Mouse (Mus musculus) cerebellum, postnatal 25 days (tissue): Measurements from ENCODE around the gene Bdh2.

Source experiments
- DNase-seq, 2 experiments: peaks; one replicate each; pipeline ENCODE4 v3.0.0; 2021; ENCODE audit warnings: mixed read lengths in 2 of 2

Bdh2 gene

DNA sequence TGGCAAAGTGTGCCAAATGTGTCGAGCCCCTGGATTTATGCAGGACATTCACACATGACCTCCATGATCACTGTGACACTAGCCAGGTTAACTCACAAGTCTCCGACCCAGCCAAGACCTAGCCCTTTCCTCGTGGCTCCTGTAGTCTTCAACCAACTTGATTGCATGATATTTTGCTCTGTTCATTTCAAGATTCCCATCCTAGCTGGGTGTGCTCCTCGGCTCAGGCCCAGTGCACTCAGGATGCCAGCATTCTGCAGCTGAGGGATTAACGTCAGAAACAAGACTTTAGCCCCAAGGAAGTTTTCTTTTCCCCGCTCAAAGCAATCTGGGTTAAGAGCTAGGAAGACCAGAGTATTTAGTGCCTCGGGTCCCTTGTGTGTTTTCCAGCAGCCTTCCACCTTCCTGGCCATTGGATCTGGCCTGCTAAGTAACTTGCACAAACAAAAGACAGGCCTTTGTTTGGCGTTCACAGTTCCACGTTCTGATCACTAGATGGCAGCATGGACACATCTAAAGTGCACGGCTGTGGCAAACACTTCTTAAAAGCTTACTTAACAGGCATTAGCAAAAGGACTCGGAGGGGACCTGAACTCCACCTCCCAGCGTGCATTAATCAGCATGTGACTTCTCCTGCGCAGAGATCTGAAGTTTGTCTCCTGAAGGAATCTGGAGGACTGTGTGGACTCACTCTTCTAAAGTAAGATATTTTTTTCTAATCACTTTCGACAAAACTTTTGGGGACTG lies at the start of gene Bdh2:
Gene Bdh2 (plus strand): TSS at position 553 of the 747 bp plus-strand sequence.
- peak; percentile 64 to 78 for DNase-seq

DNA sequence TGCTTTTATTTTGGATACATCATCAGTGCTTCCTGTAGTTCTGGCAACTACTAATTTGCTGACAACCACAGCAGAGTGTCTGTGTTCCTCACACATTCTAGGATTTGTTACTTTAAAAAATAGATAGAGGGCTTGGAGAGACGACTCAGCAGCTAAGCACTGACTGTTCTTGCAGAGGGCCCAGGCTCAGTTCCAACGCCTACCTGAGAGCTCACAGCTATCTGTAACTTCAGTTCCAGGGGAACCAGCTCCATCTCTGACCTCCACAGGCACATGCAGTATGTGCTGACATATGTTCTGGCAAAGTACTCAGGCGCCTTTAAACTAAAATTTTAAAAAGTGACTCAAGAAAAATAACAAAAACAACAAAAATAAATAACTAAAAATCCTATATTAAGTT lies 49.0 kb upstream of the Bdh2 start:
- no peak for DNase-seq

DNA sequence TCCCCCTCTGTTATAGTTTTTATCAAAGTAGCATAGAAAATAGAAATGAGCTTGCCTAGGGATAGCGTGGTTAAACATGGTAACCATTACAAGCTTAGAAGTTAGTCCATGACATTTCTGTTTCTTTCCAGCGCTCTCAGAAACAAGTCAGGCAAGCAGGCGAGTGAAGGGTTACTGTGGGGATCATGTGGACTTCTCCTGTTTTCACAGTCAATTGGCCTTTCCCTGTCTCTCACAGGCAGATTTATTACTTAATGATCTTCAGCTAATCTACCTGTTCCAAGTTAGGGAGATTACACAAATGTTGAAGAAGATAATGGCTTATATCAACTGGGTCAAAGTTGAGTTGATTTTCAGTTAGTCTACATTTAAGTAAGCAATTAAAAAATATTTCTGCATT lies 48.6 kb upstream of the Bdh2 start:
- DNase-seq, result no peak

DNA sequence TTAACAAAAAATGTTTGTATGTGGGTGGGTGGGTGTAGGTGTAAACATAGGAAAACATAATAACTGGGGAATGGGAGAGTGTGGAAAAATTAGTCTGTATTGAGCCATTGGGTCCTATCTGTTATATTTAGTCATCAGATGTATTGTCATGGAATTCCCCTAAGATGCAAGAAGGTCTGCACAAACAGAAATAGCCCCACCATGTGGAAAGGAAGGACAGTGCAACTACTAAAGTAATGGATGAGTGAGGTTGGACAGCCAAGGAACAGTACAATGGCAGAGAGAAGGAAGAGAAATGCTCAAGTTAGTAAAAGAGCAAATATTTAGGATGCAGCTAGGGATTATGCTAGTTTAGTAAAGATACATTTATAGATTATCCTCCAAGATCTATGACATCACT lies 35.3 kb upstream of the Bdh2 start:
- no peak for DNase-seq

DNA sequence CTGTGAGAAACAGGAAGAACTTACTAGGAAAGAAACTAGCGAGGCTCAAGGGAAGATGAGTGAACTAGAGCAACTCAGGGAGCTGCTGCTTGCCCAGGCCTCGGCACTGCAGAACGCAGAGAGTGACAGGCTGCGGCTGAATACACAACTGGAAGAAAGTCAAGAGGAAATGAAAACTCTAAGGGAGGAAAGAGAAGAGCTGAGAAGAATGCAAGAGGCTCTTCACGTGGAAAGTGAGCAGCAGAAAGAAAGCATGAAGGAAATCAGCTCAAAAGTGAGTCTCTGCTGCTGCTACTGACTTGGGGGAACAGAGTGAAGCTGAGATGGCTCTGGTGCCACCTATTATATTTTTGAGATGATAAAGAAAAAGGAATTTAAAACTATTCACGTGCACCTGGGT lies 34.2 kb upstream of the Bdh2 start:
- no peak for DNase-seq

DNA sequence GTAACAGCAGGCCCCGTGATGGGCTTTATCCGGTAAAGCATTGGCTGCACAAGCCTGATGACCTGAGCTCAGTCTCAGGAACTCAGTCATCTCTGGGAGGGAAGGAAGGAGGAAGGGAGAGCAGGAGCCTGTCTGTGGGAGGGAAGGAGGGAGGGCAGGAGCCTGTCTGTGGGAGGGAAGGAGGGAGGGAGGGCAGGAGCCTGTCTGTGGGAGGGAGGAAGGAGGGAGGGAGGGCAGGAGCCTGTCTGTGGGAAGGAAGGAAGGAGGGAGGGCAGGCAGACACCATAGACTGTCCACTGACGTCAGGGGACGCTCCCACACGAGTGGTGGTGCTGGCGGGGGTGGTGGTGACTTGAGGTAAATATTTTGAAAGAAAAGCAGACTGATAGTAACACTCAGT lies 31.9 kb upstream of the Bdh2 start:
- DNase-seq, result no peak

DNA sequence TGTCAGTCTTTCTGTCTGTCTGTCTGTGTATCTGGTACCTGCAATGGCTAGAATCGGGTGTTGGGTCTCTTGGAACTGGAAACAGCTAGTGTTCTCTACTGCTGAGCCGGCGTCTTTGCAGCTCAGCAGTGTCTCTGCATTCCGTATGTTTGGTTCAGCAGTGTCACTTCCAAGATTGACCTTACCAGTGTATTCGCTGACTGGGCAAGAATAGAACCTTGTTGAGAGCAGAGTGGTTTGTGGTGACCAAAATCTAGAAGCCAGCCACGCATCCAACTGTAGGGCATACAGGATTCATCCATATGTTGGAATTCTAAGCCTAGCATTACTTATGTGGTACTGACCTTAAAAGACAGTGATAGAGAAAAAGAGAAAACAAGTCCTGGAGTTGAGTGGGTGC lies 29.2 kb upstream of the Bdh2 start:
- no peak for DNase-seq

DNA sequence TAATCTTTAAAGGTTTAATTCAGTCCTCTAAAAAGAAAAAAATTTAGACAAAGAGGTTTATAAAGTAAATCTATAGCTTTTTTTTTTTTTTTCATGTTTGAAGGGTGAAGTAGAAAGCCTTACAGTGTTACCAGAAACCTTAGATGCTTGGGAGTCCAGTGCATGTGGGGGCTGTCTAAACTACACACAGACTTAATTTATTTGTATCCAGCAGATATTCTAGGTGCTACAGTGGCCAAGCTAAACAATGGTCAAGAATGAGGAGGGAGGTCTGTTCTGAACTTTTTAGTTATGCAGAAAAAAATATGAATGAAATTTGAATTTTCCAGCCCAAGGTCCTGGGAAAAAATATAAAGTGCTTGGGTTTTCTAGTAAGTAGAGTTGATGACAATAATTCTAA lies 26.2 kb upstream of the Bdh2 start:
- DNase-seq, result no peak

DNA sequence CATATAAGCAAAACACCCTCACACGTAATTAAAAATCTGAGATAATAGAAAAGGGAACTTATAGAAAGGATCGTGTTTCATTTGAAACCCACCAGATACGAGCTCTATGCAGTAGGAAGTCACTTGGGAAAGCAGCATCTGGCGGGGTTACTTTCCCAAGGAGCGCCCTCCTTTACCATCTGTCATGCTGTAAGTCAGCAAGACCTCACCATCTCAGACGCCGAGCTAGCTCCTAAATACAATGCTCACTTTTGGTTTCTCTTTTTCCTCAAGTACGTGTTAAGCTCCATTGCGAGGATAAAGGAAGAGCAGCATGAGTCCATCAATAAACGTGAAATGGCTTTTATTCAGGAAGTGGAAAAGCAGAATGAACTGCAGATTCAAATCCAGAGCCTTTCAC lies 22.1 kb upstream of the Bdh2 start:
- no peak for DNase-seq

DNA sequence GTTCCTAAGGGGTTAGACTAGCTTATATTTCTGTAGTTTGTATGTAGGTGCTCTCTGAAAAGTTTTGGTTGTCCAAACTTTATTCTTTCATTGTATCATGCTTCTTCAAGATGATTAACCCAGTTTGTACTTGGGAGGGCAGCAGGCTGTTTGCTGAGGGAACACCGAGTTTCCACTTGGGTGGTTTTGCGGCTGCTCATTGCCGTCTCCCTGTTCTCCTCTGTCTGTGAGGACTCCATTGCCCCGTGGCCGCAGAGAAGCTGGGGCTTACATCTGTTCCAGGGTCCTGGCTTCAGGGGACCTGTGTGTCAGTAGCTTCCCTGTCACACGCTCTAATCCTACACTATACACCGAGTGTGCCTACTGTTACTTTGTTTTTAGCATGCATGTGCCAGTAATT lies 20.8 kb upstream of the Bdh2 start:
- DNase-seq, result no peak

DNA sequence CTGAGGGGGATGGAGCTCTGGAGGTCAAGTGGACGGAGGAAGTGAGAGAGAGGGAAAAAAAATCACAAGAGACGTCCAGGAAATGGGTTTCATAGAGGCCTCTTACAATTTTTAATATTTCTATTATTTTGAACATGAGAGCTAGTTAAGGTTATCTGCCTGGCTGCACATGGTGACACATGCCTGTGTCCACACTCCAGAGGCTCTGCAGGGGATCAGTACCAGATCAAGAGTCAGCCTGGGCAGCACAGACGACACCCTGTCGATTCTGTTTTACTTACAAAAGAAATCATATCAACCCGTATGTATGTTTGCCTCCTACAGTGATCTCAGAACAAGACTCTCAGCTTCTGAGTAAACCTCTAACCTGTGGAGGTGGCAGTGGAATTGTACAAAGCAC lies 12.4 kb upstream of the Bdh2 start:
- DNase-seq, result no peak

DNA sequence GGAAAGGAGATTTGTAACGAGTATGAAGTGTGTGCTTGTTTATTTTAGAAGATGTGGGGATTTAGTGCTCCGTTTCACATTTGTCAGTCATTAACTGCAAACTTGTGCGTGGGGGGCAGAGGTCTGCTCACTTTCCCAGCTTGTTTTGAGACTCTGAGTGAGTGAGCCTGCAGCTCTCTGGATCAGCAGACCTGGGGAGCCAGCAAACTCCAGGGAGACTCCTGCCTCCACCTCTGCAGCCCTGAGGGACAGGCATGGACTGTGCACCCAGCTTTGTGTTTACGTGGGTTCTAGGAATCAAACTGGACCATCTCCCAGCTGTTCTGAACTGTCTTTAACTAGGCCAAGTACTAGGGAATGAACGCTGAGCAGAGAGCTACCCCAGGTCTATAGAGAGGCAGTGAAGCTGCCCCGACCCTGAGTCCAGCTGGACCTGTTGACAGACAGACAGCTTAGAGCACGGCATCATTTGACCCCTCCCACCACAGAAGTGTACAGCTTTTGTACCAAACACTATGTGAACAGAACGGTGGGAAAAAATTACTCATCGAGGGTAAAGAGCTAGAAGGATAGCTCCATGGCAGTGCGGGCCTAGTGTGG lies 11.5 kb upstream of the Bdh2 start:
- DNase-seq, result no peak

DNA sequence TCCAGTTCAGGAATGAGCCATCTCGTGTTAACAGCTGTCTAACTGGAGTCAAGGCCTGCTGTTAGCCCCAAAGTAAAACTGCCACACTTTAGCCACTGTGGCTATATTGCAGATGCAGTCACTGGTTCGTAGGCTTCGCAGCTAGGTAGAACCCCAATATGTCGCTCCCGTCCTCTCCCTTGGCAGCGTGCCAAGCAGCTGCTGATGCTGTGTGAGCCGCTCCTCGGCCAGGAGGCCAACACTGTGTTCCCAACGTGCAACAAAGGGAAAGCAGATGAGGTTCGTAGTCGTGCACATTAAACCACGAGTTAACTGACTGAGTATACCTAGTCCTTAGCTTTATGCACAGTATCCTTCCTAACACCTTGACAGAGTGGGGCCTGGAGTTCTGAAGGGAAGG lies 8.4 kb upstream of the Bdh2 start:
- no peak for DNase-seq

DNA sequence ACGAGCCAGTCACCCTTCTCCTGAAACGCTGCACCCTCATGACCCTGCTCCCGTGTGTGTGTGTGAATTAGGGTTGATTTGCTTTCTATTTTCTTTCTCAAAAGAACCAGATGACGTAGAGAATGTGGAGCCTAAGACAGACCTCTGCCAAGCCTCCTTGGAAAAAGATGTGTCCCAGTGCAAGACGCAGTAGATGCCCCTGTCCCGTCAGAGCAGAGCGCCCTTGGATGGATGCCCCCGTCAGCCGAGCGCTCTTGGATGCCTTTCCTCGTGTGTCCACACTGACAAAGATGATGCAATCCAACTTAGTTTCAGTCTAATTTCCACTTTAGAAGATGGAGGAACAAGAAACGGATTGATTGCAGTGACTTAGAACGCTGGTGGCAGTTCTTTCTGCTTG lies 8.0 kb upstream of the Bdh2 start:
- DNase-seq, result no peak

DNA sequence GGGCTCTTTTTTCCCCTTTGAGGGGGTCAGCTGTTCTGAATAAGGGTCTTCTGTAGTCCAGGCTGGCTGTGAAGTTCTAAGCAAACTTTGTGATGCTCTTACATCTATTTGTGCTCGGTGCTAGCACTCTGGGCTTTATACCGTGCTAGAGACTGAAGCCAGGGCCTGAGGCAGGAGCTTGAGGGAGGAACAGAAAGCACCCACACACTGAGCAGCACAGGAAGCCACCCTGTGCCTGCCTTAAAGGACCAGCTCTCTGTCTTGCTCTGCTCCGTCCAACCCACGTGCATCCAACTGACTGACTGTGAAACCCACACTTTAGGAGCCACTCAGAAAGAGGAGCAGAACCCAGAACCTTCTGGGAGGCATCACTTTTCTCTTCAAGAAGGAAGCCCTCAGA lies 861 bp upstream of the Bdh2 start:
- DNase-seq, result no peak

DNA sequence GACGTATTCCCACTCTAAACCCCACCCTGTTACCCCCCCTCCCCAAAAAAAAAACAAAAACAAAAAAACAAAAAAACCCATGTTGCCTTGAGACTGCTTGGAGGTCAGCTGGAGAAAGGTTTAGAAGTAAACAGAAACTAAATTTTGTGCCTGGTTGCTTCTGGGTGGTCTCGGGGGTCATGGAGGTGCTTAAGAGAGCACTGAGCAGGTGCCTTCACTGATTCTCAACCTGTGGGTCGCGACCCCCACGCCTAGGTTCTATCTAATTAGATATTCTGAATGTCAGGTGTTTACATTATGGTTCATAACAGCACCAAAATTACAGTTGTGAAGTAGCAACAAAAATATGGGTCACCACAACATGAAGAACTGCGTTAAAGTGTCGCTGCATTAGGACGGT lies 680 bp downstream of the Bdh2 start:
- no peak for DNase-seq

DNA sequence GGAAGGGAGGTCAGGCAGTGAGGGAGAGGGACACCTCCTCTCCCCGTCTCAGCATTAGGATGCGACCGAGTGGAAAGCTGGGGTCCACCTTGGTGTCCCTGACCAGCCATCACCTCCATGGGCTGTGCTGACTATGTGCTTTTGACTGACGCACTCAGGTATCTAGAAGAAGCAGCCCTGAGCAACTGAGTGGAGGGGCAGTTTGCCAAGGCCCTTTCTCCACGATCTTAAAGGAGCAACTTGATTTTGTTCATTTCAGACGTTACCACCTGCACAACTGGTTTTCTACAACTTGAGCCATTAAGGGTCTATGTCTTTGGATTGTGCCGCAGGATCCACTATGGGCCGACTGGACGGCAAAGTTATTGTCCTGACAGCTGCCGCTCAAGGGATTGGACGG lies 4.2 kb downstream of the Bdh2 start:
- no peak for DNase-seq

DNA sequence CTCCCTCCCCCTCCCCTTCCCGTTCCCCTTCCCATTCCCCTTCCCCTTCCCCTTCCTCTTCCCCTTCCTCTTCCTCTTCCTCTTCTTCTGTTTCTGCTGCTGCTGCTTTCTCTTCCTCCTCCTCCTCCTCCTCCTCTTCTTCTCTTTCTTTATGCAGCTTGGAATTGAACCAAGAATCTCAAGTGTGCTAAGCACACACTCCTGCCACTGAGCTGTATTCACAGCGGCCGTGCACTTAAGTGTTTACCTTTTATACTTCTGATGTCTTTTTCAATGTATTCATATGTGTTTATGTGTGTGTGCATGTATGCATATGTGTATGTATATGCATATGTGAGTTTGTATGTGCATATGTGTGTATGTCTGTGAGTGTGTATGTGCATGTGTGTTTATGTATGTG lies 4.8 kb downstream of the Bdh2 start:
- no peak for DNase-seq

DNA sequence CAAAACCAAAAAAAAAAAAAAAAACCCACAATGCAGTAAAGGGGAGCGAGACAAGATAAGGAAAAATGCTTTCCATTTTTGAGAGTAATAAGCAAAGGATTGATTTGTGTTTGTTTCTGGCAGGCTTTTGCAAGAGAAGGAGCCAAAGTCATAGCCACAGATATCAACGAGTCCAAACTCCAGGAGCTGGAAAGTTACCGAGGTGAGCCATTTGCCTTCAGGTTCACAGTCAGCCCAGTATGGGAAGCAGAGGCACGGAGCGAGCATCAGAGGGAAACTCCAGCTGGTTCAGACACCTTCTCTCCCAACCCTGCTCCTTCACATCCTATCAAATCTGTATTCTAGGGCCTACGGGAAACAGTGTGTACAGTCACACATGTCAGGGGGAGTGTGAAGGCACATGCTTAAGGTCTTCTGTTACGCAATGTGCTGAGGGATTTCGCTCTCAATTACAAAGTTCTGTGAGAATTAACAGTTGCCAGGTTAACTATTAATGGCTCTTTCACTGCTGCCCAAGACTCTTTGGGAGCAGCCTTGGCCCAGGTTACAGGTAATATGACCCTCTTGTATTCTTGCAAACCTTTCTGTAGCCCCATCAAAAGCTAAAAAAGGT lies 7.2 kb downstream of the Bdh2 start:
- DNase-seq, result no peak

DNA sequence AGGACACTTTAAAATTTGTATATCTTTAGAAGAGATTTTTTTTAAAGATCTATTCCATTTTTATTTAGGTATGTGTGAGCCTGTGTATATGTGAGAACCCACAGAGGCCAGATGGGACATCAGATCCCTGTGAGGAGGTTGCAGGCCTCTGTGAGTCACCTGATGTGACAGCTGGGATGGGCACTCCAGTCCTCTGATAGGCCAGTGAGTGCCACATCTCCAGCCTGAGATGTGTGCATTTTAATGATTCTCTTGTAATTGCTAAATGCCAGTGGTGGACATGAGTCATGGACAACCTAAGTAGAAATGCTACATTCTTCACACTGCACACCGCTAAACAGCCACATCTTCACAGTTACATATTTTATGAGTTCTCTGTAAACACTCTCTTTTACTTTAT lies 8.1 kb downstream of the Bdh2 start:
- no peak for DNase-seq

DNA sequence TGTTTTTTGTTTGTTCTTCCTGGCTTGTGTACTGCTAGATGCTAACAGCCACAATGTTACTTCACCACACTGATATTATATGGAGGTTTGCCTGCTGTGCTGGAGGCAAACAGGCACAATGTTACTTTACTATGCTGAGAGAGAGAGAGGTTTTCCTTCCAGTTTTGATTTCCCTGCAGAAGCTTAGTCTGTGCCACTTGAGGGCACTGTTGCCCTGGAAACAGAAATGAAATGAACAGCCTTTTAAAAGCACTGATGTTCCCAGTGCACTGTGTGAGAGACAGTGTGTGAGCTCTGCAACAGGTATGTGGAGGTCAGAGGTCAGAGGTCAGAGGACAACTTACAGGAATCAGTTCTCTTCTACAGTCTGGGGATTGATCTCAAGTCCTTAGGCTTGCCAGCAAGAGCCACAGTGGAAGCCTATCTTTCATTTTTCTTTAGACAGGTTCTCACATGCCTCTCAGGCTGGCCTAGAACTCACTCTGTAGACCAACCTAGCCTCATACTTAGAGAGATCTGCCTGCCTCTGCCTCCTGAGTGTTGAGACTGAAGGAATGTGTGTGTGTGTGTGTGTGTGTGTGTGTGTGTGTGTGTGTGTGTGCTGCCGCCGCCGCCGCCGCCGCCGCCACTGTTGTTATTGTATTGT lies 9.4 kb downstream of the Bdh2 start:
- peak; percentile 35 to 69 for DNase-seq

DNA sequence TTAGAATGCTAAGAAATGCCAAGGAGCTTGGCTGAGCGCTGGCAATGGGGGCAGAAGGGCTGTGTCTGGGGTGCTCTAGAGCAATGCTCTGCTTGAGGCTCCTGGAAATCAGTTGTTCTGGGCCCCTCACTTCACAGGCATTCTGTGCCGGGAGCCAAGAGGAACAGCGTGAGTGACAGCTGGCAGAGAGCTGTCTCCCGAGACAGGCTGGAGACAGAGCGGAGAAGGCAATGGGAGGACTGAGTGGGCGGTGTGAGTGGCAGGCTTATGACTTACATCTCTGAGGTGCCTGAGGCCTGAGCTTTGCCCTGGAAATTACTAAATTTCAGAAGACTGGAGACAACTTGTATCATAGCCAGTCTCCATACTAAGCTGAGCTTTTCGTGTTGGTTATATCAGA lies 12.7 kb downstream of the Bdh2 start:
- DNase-seq, result peak; percentile 15 to 33

DNA sequence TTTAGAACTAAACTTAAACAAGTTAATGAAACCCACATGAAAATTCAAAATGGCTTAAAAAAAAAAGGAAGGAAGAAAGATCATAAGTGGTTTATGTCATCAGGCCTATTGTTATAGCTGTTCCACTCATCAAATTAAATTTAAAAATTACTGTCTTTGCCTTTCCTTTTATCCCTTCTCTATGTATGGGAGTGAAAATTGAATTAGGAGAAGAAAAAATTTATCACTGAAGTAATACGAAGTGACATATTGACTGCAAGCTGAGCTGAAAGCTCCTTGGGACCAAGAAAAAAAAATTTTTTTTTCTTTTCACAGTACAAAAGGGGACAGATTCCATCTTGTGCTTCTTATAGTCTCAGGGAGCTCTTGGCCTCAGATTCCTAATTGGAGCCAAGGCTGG lies 14.5 kb downstream of the Bdh2 start:
- no peak for DNase-seq

DNA sequence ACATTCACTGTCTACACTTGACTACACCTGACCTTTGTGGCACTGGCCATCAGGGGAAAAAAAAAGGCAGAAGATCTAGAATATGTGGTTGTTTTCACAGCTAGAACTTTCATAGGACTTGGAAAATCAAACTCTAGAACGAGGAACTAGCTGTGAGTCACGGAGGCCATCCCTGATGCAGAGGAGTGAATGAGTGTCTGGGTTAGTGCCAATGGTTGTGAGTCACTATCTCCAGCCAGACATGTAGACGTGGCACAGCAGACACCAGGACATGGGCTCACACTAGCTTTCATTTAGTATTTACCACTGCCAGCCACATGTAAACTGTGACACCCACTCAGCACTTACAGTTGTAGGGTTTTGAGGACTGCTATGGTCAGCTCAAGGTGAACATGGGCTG lies 17.5 kb downstream of the Bdh2 start:
- no peak for DNase-seq
